Mouse (Mus musculus) brown adipose tissue, adult 24 weeks (tissue): ENCODE results near the gene Ring1. TPM values are rescaled to one million over a fixed set of nuclear protein-coding genes. Genes with fewer than 3 reads are reported as not detected.

Experiments used
- H3K27ac ChIP-seq: fragments of 200-500 bp; replicated peaks from 2 replicates; pipeline ENCODE4 v1.5.1; 2012; ENCODE audit warnings: low read depth, mild to moderate bottlenecking, low read length
- H3K4me1 ChIP-seq: fragments of 200-500 bp; 2 replicates; pipeline ENCODE4 v1.6.1; 2012; ENCODE audit warnings: low read length, mixed read lengths; ENCODE audit not compliant: control insufficient read depth, insufficient read depth, insufficient read length
- H3K4me3 ChIP-seq: fragments of 200-500 bp; 2 replicates; pipeline ENCODE4 v1.5.1; 2012; ENCODE audit warnings: low read depth, mild to moderate bottlenecking, low read length, moderate library complexity; ENCODE audit not compliant: insufficient read depth
- polyA plus RNA-seq: library from polyadenylated mRNA; stranded (reverse); fragments of >200 nt; gene quantifications from 2 replicates; pipeline ENCODE4 v1.2.4, GENCODE M21; 2012; ENCODE audit not compliant: missing spikeins, insufficient read depth, insufficient read length

Gene Ring1
- polyA plus RNA-seq, 1 experiment: 10.3 TPM

GRCm38 (mm10) chr17:34032806-34033205 lies 8.3 kb upstream of the Ring1 start:
- peak overlapping the region; percentile 80 for H3K27ac ChIP-seq
- peaks cover 14% of the 10 kb centered on the region; the same call in 1 of the 2 replicates for H3K4me1 ChIP-seq
- peak overlapping the region; percentile 71 for H3K4me3 ChIP-seq

- peaks cover 15% of the 10 kb centered on the region; the same call in 1 of the 2 replicates for H3K4me1 ChIP-seq
- peak overlapping the region; percentile 80 for H3K27ac ChIP-seq
- peak overlapping the region; percentile 71 for H3K4me3 ChIP-seq
Measured at GRCm38 (mm10) chr17:34032174-34032632, 7.7 kb upstream of the Ring1 start.

DNA sequence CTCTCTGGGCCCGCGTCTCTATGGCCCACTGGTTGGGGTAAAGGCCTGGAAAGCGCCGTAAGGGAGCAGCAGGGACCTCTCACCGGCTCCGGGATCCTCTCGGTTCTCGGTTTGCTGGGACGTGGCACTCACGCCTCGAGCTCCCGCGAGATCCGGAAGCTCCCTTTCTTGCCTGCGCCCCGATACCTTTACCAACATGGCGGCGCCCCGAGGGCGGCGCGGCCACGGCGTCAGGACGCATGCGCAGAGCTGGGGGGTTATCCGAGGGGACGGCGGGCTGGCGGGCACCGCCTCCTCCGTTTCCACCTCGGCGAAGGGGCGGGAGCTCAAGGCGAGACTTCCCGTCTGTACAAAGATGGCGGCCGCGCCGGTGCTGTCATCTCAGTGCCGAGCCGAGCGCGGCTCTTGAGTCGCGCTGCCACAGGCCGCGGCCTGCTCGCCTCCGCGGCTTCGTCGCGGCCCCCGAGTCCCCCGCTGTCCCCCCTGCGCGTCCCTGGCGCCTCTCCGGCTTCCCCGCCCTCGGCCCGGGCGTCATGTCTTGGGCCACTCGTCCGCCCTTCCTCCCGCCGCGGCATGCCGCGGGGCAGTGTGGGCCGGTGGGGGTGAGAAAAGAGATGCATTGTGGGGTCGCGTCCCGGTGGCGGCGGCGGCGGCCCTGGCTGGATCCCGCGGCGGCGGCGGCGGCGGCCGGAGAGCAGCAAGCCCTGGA lies 7.1 kb upstream of the Ring1 start, which contains the start of the genes Slc39a7 and Rxrb:
Slc39a7 (minus strand) TSS at position 218 of the 709 bp plus-strand sequence.
Rxrb (plus strand) TSS at position 348 of the 709 bp plus-strand sequence.
- H3K27ac ChIP-seq: peak within 1 kb of the TSS; percentile 85
- H3K4me1 ChIP-seq: peaks cover 20% of the 10 kb centered on the region; the same call in 1 of the 2 replicates

DNA sequence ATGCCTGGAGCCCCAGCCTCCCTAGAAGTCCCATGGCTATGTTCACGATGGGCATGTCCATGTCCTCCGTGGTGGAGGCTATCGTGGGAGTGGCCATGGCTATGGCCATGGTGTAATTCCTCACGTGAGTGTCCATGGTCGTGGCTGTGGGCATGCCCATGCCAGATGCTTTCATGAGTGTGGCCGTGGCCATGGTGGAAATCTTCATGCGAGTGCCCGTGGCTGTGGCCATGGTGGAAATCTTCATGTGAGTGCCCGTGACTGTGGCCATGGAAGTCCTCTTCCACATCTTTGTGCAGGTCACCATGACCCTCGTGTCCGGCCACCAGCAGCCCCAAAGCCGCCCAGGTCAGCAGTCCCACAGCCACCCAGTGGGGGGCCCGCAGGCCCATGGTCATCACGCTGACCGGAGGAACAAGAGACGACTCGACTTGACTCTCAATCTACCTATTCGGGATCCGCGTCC lies 6.4 kb upstream of the Ring1 start:
- Histone ChIP-seq H3K4me1 (peaks cover 18% of the 10 kb centered on the region; the same call in 1 of the 2 replicates), H3K27ac (peak overlapping the region; percentile 85), H3K4me3 (peak overlapping the region; percentile 88)

More for the DNA sequence above, 7.1 kb upstream of the Ring1 start, which contains the start of the genes Slc39a7 and Rxrb:
- peak within 1 kb of the TSS; percentile 88 for H3K4me3 ChIP-seq

- Histone ChIP-seq H3K27ac (no peak overlapping the region), H3K4me1 (peaks cover 18% of the 10 kb centered on the region; the same call in 1 of the 2 replicates), H3K4me3 (peak overlapping the region; percentile 88)
Measured at GRCm38 (mm10) chr17:34029890-34030595, 5.6 kb upstream of the Ring1 start.

DNA sequence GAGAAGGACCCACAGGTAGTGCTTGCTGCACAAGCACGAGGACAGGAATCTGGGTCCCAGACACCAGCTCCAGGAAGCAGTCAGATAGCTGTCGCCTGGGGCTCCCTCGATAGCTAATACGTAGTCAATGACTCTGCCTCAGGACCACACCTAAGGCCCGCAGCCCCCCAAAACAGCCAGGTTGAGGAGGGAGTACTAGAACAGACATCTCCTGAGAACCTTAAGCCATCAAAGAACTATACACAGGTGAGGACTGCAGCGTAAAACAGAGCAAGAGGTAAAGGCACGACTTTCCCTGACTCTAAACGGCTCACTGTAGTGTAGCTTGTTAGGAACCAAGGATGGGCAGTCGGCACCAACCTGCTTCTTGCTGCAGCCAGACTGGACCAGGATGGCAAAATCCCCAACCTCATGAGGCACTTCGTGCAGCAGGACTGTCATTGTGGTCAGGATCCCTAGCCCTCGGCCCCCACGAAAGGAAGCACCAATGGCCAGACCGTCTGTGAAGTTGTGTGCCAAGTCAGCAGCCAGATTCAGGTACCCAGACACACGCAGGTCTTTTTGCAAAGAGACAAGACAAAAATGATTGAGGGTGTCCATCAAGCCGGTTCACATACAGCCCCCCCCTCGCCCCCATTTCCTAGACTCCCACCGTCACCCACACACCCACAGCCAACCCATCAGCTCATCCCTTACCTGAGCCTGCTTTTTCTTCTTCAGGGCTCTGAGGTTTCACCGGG lies 4.8 kb upstream of the Ring1 start:
- Histone ChIP-seq H3K4me3 (no peak overlapping the region), H3K4me1 (peaks cover 18% of the 10 kb centered on the region; the same call in 1 of the 2 replicates), H3K27ac (no peak overlapping the region)

- H3K4me1 ChIP-seq: peaks cover 18% of the 10 kb centered on the region; the same call in 1 of the 2 replicates
- H3K4me3 ChIP-seq: no peak overlapping the region
- no peak overlapping the region for H3K27ac ChIP-seq
Measured at GRCm38 (mm10) chr17:34028501-34029149, 4.1 kb upstream of the Ring1 start.

GRCm38 (mm10) chr17:34027656-34028223 lies 3.3 kb upstream of the Ring1 start, which contains the start of gene H2-Ke6:
Gene H2-Ke6 (minus strand): TSS chr17:34028060.
- peak within 1 kb of the TSS; percentile 82 for H3K4me3 ChIP-seq
- H3K4me1 ChIP-seq: peaks cover 18% of the 10 kb centered on the region; the same call in 1 of the 2 replicates
- peak within 1 kb of the TSS; percentile 58 for H3K27ac ChIP-seq

GRCm38 (mm10) chr17:34026917-34027655 lies 2.6 kb upstream of the Ring1 start:
- H3K4me1 ChIP-seq: peaks cover 18% of the 10 kb centered on the region; the same call in 1 of the 2 replicates
- peak overlapping the region; percentile 82 for H3K4me3 ChIP-seq
- H3K27ac ChIP-seq: 0 out of 2 replicates have a peak overlapping the region, but pooled peaks have one; percentile 58

- Histone ChIP-seq H3K4me1 (peaks cover 18% of the 10 kb centered on the region; the same call in 1 of the 2 replicates), H3K4me3 (peak overlapping the region; percentile 82; the same call in 1 of the 2 replicates), H3K27ac (no peak overlapping the region)
Measured at GRCm38 (mm10) chr17:34026221-34026620, 1.7 kb upstream of the Ring1 start.

DNA sequence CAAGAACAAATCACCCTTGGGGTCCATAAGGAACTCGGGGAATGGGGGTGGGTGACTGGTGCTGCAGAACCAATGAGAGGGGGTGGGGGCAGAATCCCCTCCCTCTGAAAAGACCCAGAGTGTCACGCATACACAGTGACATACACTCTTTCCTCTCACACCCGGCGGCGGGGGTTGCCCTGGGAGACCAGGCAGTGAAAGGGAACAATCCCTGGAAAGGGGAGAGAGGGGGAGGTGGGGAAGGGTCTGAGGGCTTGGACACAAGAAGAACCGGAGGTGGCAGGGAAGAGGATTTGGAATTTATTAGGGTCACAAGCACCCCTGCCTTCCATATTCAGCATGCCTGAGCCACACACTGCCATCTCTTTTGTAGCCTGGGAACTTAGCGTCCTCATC lies 1.3 kb upstream of the Ring1 start:
- H3K27ac ChIP-seq: no peak overlapping the region
- H3K4me1 ChIP-seq: peaks cover 17% of the 10 kb centered on the region; the same call in 1 of the 2 replicates
- H3K4me3 ChIP-seq: peak overlapping the region; percentile 82; the same call in 1 of the 2 replicates

- H3K4me3 ChIP-seq: peak overlapping the region; percentile 92
- H3K4me1 ChIP-seq: peaks cover 10% of the 10 kb centered on the region; the same call in 1 of the 2 replicates
- H3K27ac ChIP-seq: peak overlapping the region; percentile 85; the same call in 1 of the 2 replicates
Measured at GRCm38 (mm10) chr17:34024861-34025755, 628 bp upstream of the Ring1 start.
